Mouse (Mus musculus): ENCODE data around the gene Slc20a1. TPM values are rescaled to one million over a fixed set of nuclear protein-coding genes. Genes with fewer than 3 reads are reported as not detected.

The Slc20a1 gene
- polyA plus RNA-seq, 1 experiment from 2014 or later: 46.9 TPM

GRCm38 (mm10) chr2:129183561-129184031 lies 15.0 kb upstream of the Slc20a1 start:
- 42% methylated on average over 14 of the region's 14 CpGs for WGBS (ENCODE audit: insufficient replicate concordance)
- Histone ChIP-seq H3K36me3 (ENCODE audit: control insufficient read depth, insufficient read depth, low read length) (no peaks in the 10 kb centered on the region), H3K4me3 (ENCODE audit: low read depth, low read length) (no peak overlapping the region), H3K4me1 (ENCODE audit: control insufficient read depth, insufficient read depth, low read length) (peaks cover 4% of the 10 kb centered on the region), H3K27me3 (ENCODE audit: control insufficient read depth, insufficient read depth, low read length) (no peaks in the 10 kb centered on the region), H3K27ac (ENCODE audit: low read depth, low read length) (no peak overlapping the region), H3K4me2 (peak overlapping the region; percentile 27; the same call in 1 of the 2 replicates), H3K9ac (ENCODE audit: low read depth, low read length) (no peak overlapping the region), H3K9me3 (replicated peaks; ENCODE audit: control insufficient read depth, low read length) (no peaks in the 10 kb centered on the region)
- ATAC-seq (replicated peaks; ENCODE audit: insufficient number of reproducible peaks, low FRiP score, low TSS enrichment): no peak

GRCm38 (mm10) chr2:129184853-129185252 lies 13.7 kb upstream of the Slc20a1 start:
- WGBS (ENCODE audit: insufficient replicate concordance): 79% methylated on average over 1 of the region's 1 CpGs
- Histone ChIP-seq H3K9ac (ENCODE audit: low read depth, low read length) (no peak overlapping the region), H3K9me3 (replicated peaks; ENCODE audit: control insufficient read depth, low read length) (no peaks in the 10 kb centered on the region)

GRCm38 (mm10) chr2:129185611-129186290 lies 12.8 kb upstream of the Slc20a1 start:
- no peak for ATAC-seq (replicated peaks; ENCODE audit: insufficient number of reproducible peaks, low FRiP score, low TSS enrichment)
- no peak overlapping the region for H3K4me2 ChIP-seq
- no peak overlapping the region for H3K9ac ChIP-seq (ENCODE audit: low read depth, low read length)
- no peak overlapping the region for H3K27ac ChIP-seq (ENCODE audit: low read depth, low read length)
- H3K36me3 ChIP-seq (ENCODE audit: control insufficient read depth, insufficient read depth, low read length): no peaks in the 10 kb centered on the region
- no peaks in the 10 kb centered on the region for H3K9me3 ChIP-seq (replicated peaks; ENCODE audit: control insufficient read depth, low read length)
- no peak overlapping the region for H3K4me3 ChIP-seq (ENCODE audit: low read depth, low read length)
- peaks cover 4% of the 10 kb centered on the region for H3K4me1 ChIP-seq (ENCODE audit: control insufficient read depth, insufficient read depth, low read length)
- 76% methylated on average over 10 of the region's 10 CpGs for whole genome bisulfite sequencing (ENCODE audit: insufficient replicate concordance)
- H3K27me3 ChIP-seq (ENCODE audit: control insufficient read depth, insufficient read depth, low read length): no peaks in the 10 kb centered on the region

More at GRCm38 (mm10) chr2:129184853-129185252, 13.7 kb upstream of the Slc20a1 start:
- Histone ChIP-seq H3K36me3 (ENCODE audit: control insufficient read depth, insufficient read depth, low read length) (no peaks in the 10 kb centered on the region), H3K27ac (ENCODE audit: low read depth, low read length) (no peak overlapping the region), H3K4me3 (ENCODE audit: low read depth, low read length) (no peak overlapping the region), H3K4me2 (no peak overlapping the region), H3K4me1 (ENCODE audit: control insufficient read depth, insufficient read depth, low read length) (peaks cover 4% of the 10 kb centered on the region), H3K27me3 (ENCODE audit: control insufficient read depth, insufficient read depth, low read length) (no peaks in the 10 kb centered on the region)
- no peak for ATAC-seq (replicated peaks; ENCODE audit: insufficient number of reproducible peaks, low FRiP score, low TSS enrichment)

- 54% methylated on average over 5 of the region's 5 CpGs for WGBS (ENCODE audit: insufficient replicate concordance)
- H3K9me3 ChIP-seq (replicated peaks; ENCODE audit: control insufficient read depth, low read length): no peaks in the 10 kb centered on the region
- H3K4me1 ChIP-seq (ENCODE audit: control insufficient read depth, insufficient read depth, low read length): peaks cover 4% of the 10 kb centered on the region
- H3K4me3 ChIP-seq (ENCODE audit: low read depth, low read length): no peak overlapping the region
- no peaks in the 10 kb centered on the region for H3K27me3 ChIP-seq (ENCODE audit: control insufficient read depth, insufficient read depth, low read length)
- H3K36me3 ChIP-seq (ENCODE audit: control insufficient read depth, insufficient read depth, low read length): no peaks in the 10 kb centered on the region
- no peak overlapping the region for H3K27ac ChIP-seq (ENCODE audit: low read depth, low read length)
- no peak for ATAC-seq (replicated peaks; ENCODE audit: insufficient number of reproducible peaks, low FRiP score, low TSS enrichment)
- no peak overlapping the region for H3K9ac ChIP-seq (ENCODE audit: low read depth, low read length)
- no peak overlapping the region for H3K4me2 ChIP-seq
Measured at GRCm38 (mm10) chr2:129186291-129186919, 12.2 kb upstream of the Slc20a1 start.

GRCm38 (mm10) chr2:129192392-129193150 lies 6.0 kb upstream of the Slc20a1 start:
- H3K4me2 ChIP-seq: no peak overlapping the region
- H3K36me3 ChIP-seq (ENCODE audit: control insufficient read depth, insufficient read depth, low read length): no peaks in the 10 kb centered on the region
- H3K9me3 ChIP-seq (replicated peaks; ENCODE audit: control insufficient read depth, low read length): no peaks in the 10 kb centered on the region
- H3K4me1 ChIP-seq (ENCODE audit: control insufficient read depth, insufficient read depth, low read length): peaks cover 3% of the 10 kb centered on the region; the same call in 1 of the 2 replicates
- no peak overlapping the region for H3K4me3 ChIP-seq (ENCODE audit: low read depth, low read length)
- WGBS (ENCODE audit: insufficient replicate concordance): 78% methylated on average over 7 of the region's 7 CpGs
- H3K9ac ChIP-seq (ENCODE audit: low read depth, low read length): no peak overlapping the region
- no peak for ATAC-seq (replicated peaks; ENCODE audit: insufficient number of reproducible peaks, low FRiP score, low TSS enrichment)
- H3K27me3 ChIP-seq (ENCODE audit: control insufficient read depth, insufficient read depth, low read length): no peaks in the 10 kb centered on the region
- H3K27ac ChIP-seq (ENCODE audit: low read depth, low read length): no peak overlapping the region

- ATAC-seq (replicated peaks; ENCODE audit: insufficient number of reproducible peaks, low FRiP score, low TSS enrichment): no peak
- Histone ChIP-seq H3K4me1 (ENCODE audit: control insufficient read depth, insufficient read depth, low read length) (peaks cover 11% of the 10 kb centered on the region), H3K4me3 (ENCODE audit: low read depth, low read length) (no peak overlapping the region), H3K9ac (ENCODE audit: low read depth, low read length) (no peak overlapping the region), H3K9me3 (replicated peaks; ENCODE audit: control insufficient read depth, low read length) (no peaks in the 10 kb centered on the region), H3K4me2 (no peak overlapping the region), H3K27me3 (ENCODE audit: control insufficient read depth, insufficient read depth, low read length) (no peaks in the 10 kb centered on the region), H3K27ac (ENCODE audit: low read depth, low read length) (no peak overlapping the region), H3K36me3 (ENCODE audit: control insufficient read depth, insufficient read depth, low read length) (peaks cover 4% of the 10 kb centered on the region)
- WGBS (ENCODE audit: insufficient replicate concordance): 92% methylated on average over 2 of the region's 2 CpGs
Measured at GRCm38 (mm10) chr2:129196317-129196716, 2.2 kb upstream of the Slc20a1 start.

GRCm38 (mm10) chr2:129197197-129197596 lies 1.4 kb upstream of the Slc20a1 start:
- Histone ChIP-seq H3K4me2 (peak overlapping the region; percentile 88), H3K9me3 (replicated peaks; ENCODE audit: control insufficient read depth, low read length) (no peaks in the 10 kb centered on the region), H3K9ac (ENCODE audit: low read depth, low read length) (no peak overlapping the region), H3K27me3 (ENCODE audit: control insufficient read depth, insufficient read depth, low read length) (no peaks in the 10 kb centered on the region), H3K4me1 (ENCODE audit: control insufficient read depth, insufficient read depth, low read length) (peaks cover 11% of the 10 kb centered on the region), H3K4me3 (ENCODE audit: low read depth, low read length) (peak overlapping the region; percentile 96), H3K27ac (ENCODE audit: low read depth, low read length) (no peak overlapping the region), H3K36me3 (ENCODE audit: control insufficient read depth, insufficient read depth, low read length) (peaks cover 7% of the 10 kb centered on the region)
- no peak for ATAC-seq (replicated peaks; ENCODE audit: insufficient number of reproducible peaks, low FRiP score, low TSS enrichment)
- WGBS (ENCODE audit: insufficient replicate concordance): 77% methylated on average over 5 of the region's 5 CpGs

- ATAC-seq (replicated peaks; ENCODE audit: insufficient number of reproducible peaks, low FRiP score, low TSS enrichment): no peak
- H3K36me3 ChIP-seq (ENCODE audit: control insufficient read depth, insufficient read depth, low read length): peaks cover 7% of the 10 kb centered on the region
- no peaks in the 10 kb centered on the region for H3K27me3 ChIP-seq (ENCODE audit: control insufficient read depth, insufficient read depth, low read length)
- peaks cover 11% of the 10 kb centered on the region for H3K4me1 ChIP-seq (ENCODE audit: control insufficient read depth, insufficient read depth, low read length)
- peak overlapping the region; percentile 96 for H3K4me3 ChIP-seq (ENCODE audit: low read depth, low read length)
- WGBS (ENCODE audit: insufficient replicate concordance): 1% methylated on average over 32 of the region's 32 CpGs
- no peaks in the 10 kb centered on the region for H3K9me3 ChIP-seq (replicated peaks; ENCODE audit: control insufficient read depth, low read length)
- H3K9ac ChIP-seq (ENCODE audit: low read depth, low read length): peak overlapping the region; percentile 94
- peak overlapping the region; percentile 83 for H3K27ac ChIP-seq (ENCODE audit: low read depth, low read length)
- H3K4me2 ChIP-seq: peak overlapping the region; percentile 88
Measured at GRCm38 (mm10) chr2:129197843-129198435, 625 bp upstream of the Slc20a1 start.

Data from heart, embryonic 11.5 days (tissue).